Mouse (Mus musculus): ENCODE results near the gene A730071L15Rik.

DNA sequence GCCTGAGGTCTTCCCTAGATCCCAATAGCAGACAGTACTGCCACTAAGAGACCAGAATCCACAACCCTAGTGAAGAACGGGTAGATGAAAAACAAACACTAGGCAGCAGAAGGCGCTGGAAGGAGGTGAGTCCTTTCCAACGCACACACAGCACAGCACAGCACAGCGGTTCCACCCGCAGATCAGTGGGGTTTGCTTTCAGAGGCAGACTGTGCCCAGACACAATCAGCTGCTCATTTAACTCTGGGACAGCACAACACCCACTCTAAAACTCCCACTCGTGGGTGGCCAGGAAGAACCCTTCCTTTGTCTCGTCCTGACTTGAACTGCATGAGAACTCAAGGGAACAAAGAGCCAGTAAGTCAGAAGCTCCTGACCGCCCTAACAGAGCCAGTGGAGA lies 20.6 kb upstream of the A730071L15Rik start:
- TF ChIP-seq CTCF (IDR thresholded peaks at IDR 0.05; ENCODE audit: control insufficient read depth, insufficient read depth, insufficient replicate concordance, low read depth, low read length) = no peak
- TF ChIP-seq POLR2A (IDR thresholded peaks at IDR 0.05; ENCODE audit: control insufficient read depth, low read depth, low read length) = no peak

Data from testis, adult 2 months (tissue).